Mouse (Mus musculus): ENCODE measurements around the gene Prdm11. TPM values are rescaled to one million over a fixed set of nuclear protein-coding genes. Genes with fewer than 3 reads are reported as not detected.

The Prdm11 gene
- polyA plus RNA-seq (2015; fragmentation: Nextera tagmentation; extraction: Ambion mirVana): 3.2 and 3.9 TPM in 2 replicates

- peak; percentile 58 for ATAC-seq (ENCODE audit: low FRiP score)
- no peaks in the 10 kb centered on the region for H3K9me3 ChIP-seq (replicated peaks)
- peak within 1 kb of the TSS; percentile 72 for H3K4me3 ChIP-seq (replicated peaks)
- H3K4me2 ChIP-seq: peak within 1 kb of the TSS; percentile 72
- peaks cover 35% of the 10 kb centered on the region for H3K4me1 ChIP-seq
- H3K27me3 ChIP-seq (replicated peaks): no peaks in the 10 kb centered on the region
- H3K36me3 ChIP-seq: no peaks in the 10 kb centered on the region
- H3K9ac ChIP-seq (replicated peaks): peak within 1 kb of the TSS; percentile 87
- under 1% methylated on average over 81 of the region's 90 CpGs for WGBS
- H3K27ac ChIP-seq (replicated peaks): peak within 1 kb of the TSS; percentile 94
These were observed at the start of gene Prdm11 for GRCm38 (mm10) chr2:93045818-93046508. Gene Prdm11 (minus strand): TSS chr2:93046167.

GRCm38 (mm10) chr2:93092347-93092746, 46.4 kb upstream of the Prdm11 start:
- no peaks in the 10 kb centered on the region for H3K9me3 ChIP-seq (replicated peaks)
- WGBS: 81% methylated on average over 2 of the region's 2 CpGs
- no peak overlapping the region for H3K27ac ChIP-seq (replicated peaks)
- no peak overlapping the region for H3K4me3 ChIP-seq (replicated peaks)
- no peaks in the 10 kb centered on the region for H3K36me3 ChIP-seq
- no peaks in the 10 kb centered on the region; the same call in 1 of the 2 replicates for H3K27me3 ChIP-seq (replicated peaks)
- H3K9ac ChIP-seq (replicated peaks): no peak overlapping the region
- peaks cover 15% of the 10 kb centered on the region for H3K4me1 ChIP-seq
- ATAC-seq (ENCODE audit: low FRiP score): 0 out of 2 replicates have a peak, but pooled peaks have one; percentile 21
- H3K4me2 ChIP-seq: no peak overlapping the region

- ATAC-seq (ENCODE audit: low FRiP score): 0 out of 2 replicates have a peak, but pooled peaks have one; percentile 35
- Histone ChIP-seq H3K4me2 (no peak overlapping the region), H3K27me3 (replicated peaks) (no peaks in the 10 kb centered on the region; the same call in 1 of the 2 replicates), H3K4me3 (replicated peaks) (no peak overlapping the region), H3K4me1 (peaks cover 15% of the 10 kb centered on the region), H3K27ac (replicated peaks) (0 out of 2 replicates have a peak overlapping the region, but pooled peaks have one; percentile 9), H3K9ac (replicated peaks) (no peak overlapping the region), H3K9me3 (replicated peaks) (no peaks in the 10 kb centered on the region), H3K36me3 (no peaks in the 10 kb centered on the region)
- WGBS: 17% methylated on average over 2 of the region's 2 CpGs
These were observed 45.7 kb upstream of the Prdm11 start for GRCm38 (mm10) chr2:93091679-93092078.

GRCm38 (mm10) chr2:93089379-93090089, 43.6 kb upstream of the Prdm11 start:
- no peaks in the 10 kb centered on the region for H3K36me3 ChIP-seq
- H3K9me3 ChIP-seq (replicated peaks): no peaks in the 10 kb centered on the region
- ATAC-seq (ENCODE audit: low FRiP score): no peak
- WGBS: 72% methylated on average over 7 of the region's 7 CpGs
- H3K4me3 ChIP-seq (replicated peaks): no peak overlapping the region
- H3K9ac ChIP-seq (replicated peaks): no peak overlapping the region
- no peak overlapping the region for H3K4me2 ChIP-seq
- H3K27me3 ChIP-seq (replicated peaks): no peaks in the 10 kb centered on the region; the same call in 1 of the 2 replicates
- peaks cover 24% of the 10 kb centered on the region for H3K4me1 ChIP-seq
- no peak overlapping the region for H3K27ac ChIP-seq (replicated peaks)

- Histone ChIP-seq H3K36me3 (no peaks in the 10 kb centered on the region), H3K9me3 (replicated peaks) (no peaks in the 10 kb centered on the region), H3K4me1 (peaks cover 24% of the 10 kb centered on the region), H3K27ac (replicated peaks) (no peak overlapping the region), H3K27me3 (replicated peaks) (no peaks in the 10 kb centered on the region; the same call in 1 of the 2 replicates), H3K9ac (replicated peaks) (no peak overlapping the region), H3K4me3 (replicated peaks) (no peak overlapping the region), H3K4me2 (no peak overlapping the region)
- no peak for ATAC-seq (ENCODE audit: low FRiP score)
- WGBS: 82% methylated on average over 7 of the region's 7 CpGs
These were observed 42.0 kb upstream of the Prdm11 start for GRCm38 (mm10) chr2:93088006-93088405.

GRCm38 (mm10) chr2:93085291-93086027, 39.5 kb upstream of the Prdm11 start:
- H3K4me2 ChIP-seq: no peak overlapping the region
- no peak overlapping the region for H3K27ac ChIP-seq (replicated peaks)
- peaks cover 16% of the 10 kb centered on the region for H3K4me1 ChIP-seq
- H3K9me3 ChIP-seq (replicated peaks): no peaks in the 10 kb centered on the region
- no peaks in the 10 kb centered on the region for H3K36me3 ChIP-seq
- no peak for ATAC-seq (ENCODE audit: low FRiP score)
- WGBS: 50% methylated on average over 8 of the region's 8 CpGs
- H3K4me3 ChIP-seq (replicated peaks): no peak overlapping the region
- no peaks in the 10 kb centered on the region; the same call in 1 of the 2 replicates for H3K27me3 ChIP-seq (replicated peaks)
- H3K9ac ChIP-seq (replicated peaks): no peak overlapping the region

- no peak overlapping the region for H3K4me2 ChIP-seq
- no peak overlapping the region for H3K4me3 ChIP-seq (replicated peaks)
- no peak overlapping the region for H3K9ac ChIP-seq (replicated peaks)
- no peaks in the 10 kb centered on the region for H3K36me3 ChIP-seq
- no peaks in the 10 kb centered on the region for H3K27me3 ChIP-seq (replicated peaks)
- whole genome bisulfite sequencing: 81% methylated on average over 5 of the region's 5 CpGs
- no peak for ATAC-seq (ENCODE audit: low FRiP score)
- no peak overlapping the region for H3K27ac ChIP-seq (replicated peaks)
- H3K9me3 ChIP-seq (replicated peaks): no peaks in the 10 kb centered on the region
- H3K4me1 ChIP-seq: peaks cover 9% of the 10 kb centered on the region
These were observed 38.5 kb upstream of the Prdm11 start for GRCm38 (mm10) chr2:93084481-93084880.

GRCm38 (mm10) chr2:93083317-93083716, 37.4 kb upstream of the Prdm11 start:
- Histone ChIP-seq H3K4me3 (replicated peaks) (no peak overlapping the region), H3K27me3 (replicated peaks) (no peaks in the 10 kb centered on the region), H3K9me3 (replicated peaks) (no peaks in the 10 kb centered on the region), H3K27ac (replicated peaks) (no peak overlapping the region), H3K4me2 (no peak overlapping the region), H3K4me1 (peaks cover 8% of the 10 kb centered on the region), H3K36me3 (no peaks in the 10 kb centered on the region), H3K9ac (replicated peaks) (no peak overlapping the region)
- WGBS: 48% methylated on average over 4 of the region's 4 CpGs
- ATAC-seq (ENCODE audit: low FRiP score): no peak

GRCm38 (mm10) chr2:93082846-93083245, 36.9 kb upstream of the Prdm11 start:
- Histone ChIP-seq H3K9me3 (replicated peaks) (no peaks in the 10 kb centered on the region), H3K36me3 (no peaks in the 10 kb centered on the region), H3K4me2 (no peak overlapping the region), H3K4me1 (peaks cover 8% of the 10 kb centered on the region), H3K9ac (replicated peaks) (no peak overlapping the region), H3K4me3 (replicated peaks) (no peak overlapping the region), H3K27me3 (replicated peaks) (no peaks in the 10 kb centered on the region), H3K27ac (replicated peaks) (no peak overlapping the region)
- WGBS: 21% methylated on average over 3 of the region's 3 CpGs
- ATAC-seq (ENCODE audit: low FRiP score): no peak

GRCm38 (mm10) chr2:93080871-93081608, 35.1 kb upstream of the Prdm11 start:
- Histone ChIP-seq H3K4me1 (peaks cover 8% of the 10 kb centered on the region), H3K27ac (replicated peaks) (no peak overlapping the region), H3K4me2 (no peak overlapping the region), H3K9me3 (replicated peaks) (no peaks in the 10 kb centered on the region), H3K27me3 (replicated peaks) (no peaks in the 10 kb centered on the region), H3K36me3 (no peaks in the 10 kb centered on the region), H3K4me3 (replicated peaks) (no peak overlapping the region), H3K9ac (replicated peaks) (no peak overlapping the region)
- WGBS: 50% methylated on average over 5 of the region's 5 CpGs
- no peak for ATAC-seq (ENCODE audit: low FRiP score)

GRCm38 (mm10) chr2:93079394-93079793, 33.4 kb upstream of the Prdm11 start:
- 78% methylated on average over 4 of the region's 4 CpGs for WGBS
- ATAC-seq (ENCODE audit: low FRiP score): no peak
- H3K9ac ChIP-seq (replicated peaks): no peak overlapping the region
- H3K4me3 ChIP-seq (replicated peaks): no peak overlapping the region
- no peaks in the 10 kb centered on the region for H3K9me3 ChIP-seq (replicated peaks)
- H3K27me3 ChIP-seq (replicated peaks): no peaks in the 10 kb centered on the region
- H3K4me2 ChIP-seq: no peak overlapping the region
- H3K27ac ChIP-seq (replicated peaks): no peak overlapping the region
- no peaks in the 10 kb centered on the region for H3K36me3 ChIP-seq
- no peaks in the 10 kb centered on the region for H3K4me1 ChIP-seq

All from neural tube, embryonic 15.5 days (tissue).